Mouse (Mus musculus) lung, embryonic 15.5 days (tissue): Measurements from ENCODE around the gene Gm26602. TPM values are rescaled to one million over a fixed set of nuclear protein-coding genes. Genes with fewer than 3 reads are reported as not detected.

Experiments used
- ATAC-seq: fragments of 200-750 bp; cut with Nextera tagmentation; 2 replicates; pipeline ENCODE4 v1.8.0; 2017; ENCODE audit warnings: moderate number of reproducible peaks, borderline replicate concordance; ENCODE audit not compliant: low FRiP score, low TSS enrichment; ENCODE audit errors: extremely low read depth
- H3K27ac ChIP-seq: fragments of 300-500 bp; sonication (generic); 2 replicates; pipeline ENCODE4 v1.5.1; 2015; ENCODE audit warnings: moderate library complexity, mild to moderate bottlenecking, inconsistent platforms
- H3K27me3 ChIP-seq: fragments of 300-500 bp; sonication (generic); 2 replicates; pipeline ENCODE4 v1.6.1; 2015; ENCODE audit warnings: inconsistent platforms
- H3K36me3 ChIP-seq: fragments of 300-500 bp; sonication (generic); 2 replicates; pipeline ENCODE4 v1.6.1; 2015; ENCODE audit warnings: inconsistent platforms
- H3K4me1 ChIP-seq: fragments of 300-500 bp; sonication (generic); 2 replicates; pipeline ENCODE4 v1.6.1; 2015; ENCODE audit warnings: inconsistent platforms
- H3K4me2 ChIP-seq: fragments of 300-500 bp; sonication (generic); 2 replicates; pipeline ENCODE4 v1.6.1; 2015; ENCODE audit warnings: inconsistent platforms, mild to moderate bottlenecking, moderate library complexity
- H3K4me3 ChIP-seq: fragments of 300-500 bp; sonication (generic); 2 replicates; pipeline ENCODE4 v1.5.1; 2015; ENCODE audit warnings: mild to moderate bottlenecking, inconsistent platforms
- H3K9ac ChIP-seq: fragments of 300-500 bp; sonication (generic); 2 replicates; pipeline ENCODE4 v1.6.1; 2015; ENCODE audit warnings: inconsistent platforms
- H3K9me3 ChIP-seq: fragments of 300-500 bp; sonication (generic); 2 replicates; pipeline ENCODE4 v1.6.1; 2016; ENCODE audit warnings: inconsistent platforms
- WGBS: fragments of 180-500 bp; shearing (Covaris S2); methylation state at CpG from one replicate; pipeline ENCODE4 v1.1.7; 2015; 5-methylcytosine and 5-hydroxymethylcytosine counted together
- polyA plus RNA-seq: library from polyadenylated mRNA; unstranded; fragments of >200 nt; fragmentation: Nextera tagmentation; extraction: Ambion mirVana; gene quantifications from 2 replicates; pipeline ENCODE4 v1.2.1, GENCODE M21; 2015

The Gm26602 gene
- polyA plus RNA-seq, 1 experiment from 2014 or later: 1.2 TPM

GRCm38 (mm10) chr10:79937775-79938526, 27.3 kb downstream of the Gm26602 start:
- WGBS: 76% methylated on average over 11 of the region's 11 CpGs
- Histone ChIP-seq H3K4me2 (no peak overlapping the region), H3K27ac (no peak overlapping the region), H3K27me3 (no peaks in the 10 kb centered on the region), H3K9ac (no peak overlapping the region), H3K4me3 (no peak overlapping the region), H3K4me1 (peaks cover 61% of the 10 kb centered on the region), H3K36me3 (peaks cover 10% of the 10 kb centered on the region; the same call in 1 of the 2 replicates), H3K9me3 (no peaks in the 10 kb centered on the region)
- no peak for ATAC-seq

GRCm38 (mm10) chr10:79940749-79941148, 30.1 kb downstream of the Gm26602 start:
- H3K9me3 ChIP-seq: no peaks in the 10 kb centered on the region
- H3K4me1 ChIP-seq: peaks cover 49% of the 10 kb centered on the region
- H3K27me3 ChIP-seq: no peaks in the 10 kb centered on the region
- no peak overlapping the region for H3K4me3 ChIP-seq
- peaks cover 10% of the 10 kb centered on the region; the same call in 1 of the 2 replicates for H3K36me3 ChIP-seq
- no peak overlapping the region for H3K27ac ChIP-seq
- no peak overlapping the region for H3K9ac ChIP-seq
- no peak overlapping the region for H3K4me2 ChIP-seq
- 49% methylated on average over 7 of the region's 7 CpGs for WGBS
- no peak for ATAC-seq

- Histone ChIP-seq H3K4me3 (no peak overlapping the region), H3K9me3 (no peaks in the 10 kb centered on the region), H3K9ac (no peak overlapping the region), H3K27ac (0 out of 2 replicates have a peak overlapping the region, but pooled peaks have one; percentile 3), H3K27me3 (no peaks in the 10 kb centered on the region), H3K4me2 (no peak overlapping the region), H3K36me3 (peaks cover 10% of the 10 kb centered on the region; the same call in 1 of the 2 replicates), H3K4me1 (peaks cover 47% of the 10 kb centered on the region)
- WGBS: 74% methylated on average over 1 of the region's 1 CpGs
- no peak for ATAC-seq
These were observed 32.3 kb downstream of the Gm26602 start for GRCm38 (mm10) chr10:79942988-79943387.

- Histone ChIP-seq H3K4me3 (no peak overlapping the region), H3K27ac (peak overlapping the region; percentile 43), H3K4me1 (peaks cover 43% of the 10 kb centered on the region), H3K4me2 (no peak overlapping the region), H3K36me3 (peaks cover 10% of the 10 kb centered on the region; the same call in 1 of the 2 replicates), H3K9me3 (no peaks in the 10 kb centered on the region), H3K9ac (no peak overlapping the region), H3K27me3 (no peaks in the 10 kb centered on the region)
- 63% methylated on average over 9 of the region's 9 CpGs for WGBS
- no peak for ATAC-seq
These were observed 32.8 kb downstream of the Gm26602 start for GRCm38 (mm10) chr10:79943471-79943901.

DNA sequence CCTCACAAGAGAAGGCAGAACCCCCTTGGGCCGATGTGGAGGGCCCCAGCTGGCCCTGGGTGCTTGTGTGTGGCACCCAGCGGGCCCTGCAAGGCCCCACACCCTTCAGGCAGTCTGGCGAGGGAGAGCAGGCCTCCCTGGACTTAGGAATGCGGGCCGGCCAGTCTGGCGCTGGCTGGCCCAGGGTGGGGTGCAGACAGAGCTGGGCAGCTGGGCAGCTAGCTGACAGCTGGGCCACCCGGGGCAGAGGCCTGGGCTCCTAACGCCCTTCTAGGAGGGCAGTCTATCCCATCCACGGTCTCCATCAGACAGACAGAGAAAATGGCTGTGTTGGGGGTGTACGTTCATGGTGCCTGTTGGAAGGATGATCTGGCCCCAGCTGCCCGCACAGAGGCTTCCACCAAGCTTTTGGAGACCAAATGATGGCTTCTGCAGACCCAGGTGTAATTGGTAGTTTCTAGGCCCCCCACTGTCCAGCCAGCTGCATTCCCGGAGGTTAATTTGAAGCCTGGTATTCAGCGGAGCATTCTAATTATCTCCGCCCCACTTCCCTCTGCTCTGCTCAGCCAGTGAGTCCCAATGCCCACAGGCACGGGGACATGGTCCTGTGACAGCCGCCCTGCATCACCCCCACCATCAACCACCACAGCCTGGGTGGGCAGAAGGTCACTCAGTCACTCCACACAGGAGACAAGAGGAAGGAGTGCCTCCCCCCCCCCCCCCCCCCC, 35.0 kb downstream of the Gm26602 start:
- peaks cover 28% of the 10 kb centered on the region for H3K36me3 ChIP-seq
- H3K27me3 ChIP-seq: no peaks in the 10 kb centered on the region
- WGBS: 32% methylated on average over 16 of the region's 16 CpGs
- H3K9ac ChIP-seq: peak overlapping the region; percentile 17; the same call in 1 of the 2 replicates
- no peak overlapping the region for H3K4me3 ChIP-seq
- no peaks in the 10 kb centered on the region for H3K9me3 ChIP-seq
- peak overlapping the region; percentile 90 for H3K27ac ChIP-seq
- H3K4me2 ChIP-seq: peak overlapping the region; percentile 31
- H3K4me1 ChIP-seq: peaks cover 37% of the 10 kb centered on the region
- ATAC-seq: peak; percentile 73; the same call in 1 of the 2 replicates

DNA sequence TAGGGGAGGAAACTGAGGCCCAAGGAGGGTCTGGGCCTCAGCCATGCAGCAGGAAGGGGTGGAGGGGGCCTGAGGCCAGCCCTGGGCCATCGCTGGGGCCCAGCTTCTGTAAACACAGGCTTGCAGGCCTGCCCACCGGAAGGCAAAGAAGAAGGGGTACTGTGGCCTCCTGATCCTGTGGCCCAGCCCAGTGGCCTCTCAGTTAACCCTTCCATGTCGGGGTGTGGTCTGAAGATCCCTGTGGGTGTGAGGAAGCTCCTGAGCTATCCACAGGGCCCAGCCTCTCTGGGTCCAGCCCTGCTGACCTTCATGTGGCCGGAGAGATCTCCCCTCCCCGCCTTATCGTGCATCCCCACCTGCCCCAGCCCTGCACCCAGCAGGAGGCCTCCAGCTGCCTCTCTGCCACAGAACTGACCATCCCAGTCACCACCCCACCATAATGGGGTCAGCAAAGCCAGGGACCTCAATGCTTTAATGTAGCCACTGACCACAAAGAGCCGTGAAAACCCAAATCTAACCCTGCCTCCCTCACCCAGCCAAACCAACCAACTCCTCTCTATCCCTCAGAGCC, 36.2 kb downstream of the Gm26602 start:
- Histone ChIP-seq H3K36me3 (peaks cover 34% of the 10 kb centered on the region), H3K27me3 (no peaks in the 10 kb centered on the region), H3K9me3 (no peaks in the 10 kb centered on the region), H3K4me1 (peaks cover 37% of the 10 kb centered on the region), H3K4me3 (no peak overlapping the region), H3K4me2 (peak overlapping the region; percentile 27; the same call in 1 of the 2 replicates), H3K9ac (no peak overlapping the region), H3K27ac (peak overlapping the region; percentile 90)
- ATAC-seq: no peak
- WGBS: 27% methylated on average over 7 of the region's 7 CpGs

GRCm38 (mm10) chr10:79947502-79947901, 36.8 kb downstream of the Gm26602 start:
- 0 out of 2 replicates have a peak overlapping the region, but pooled peaks have one; percentile 90 for H3K27ac ChIP-seq
- no peaks in the 10 kb centered on the region for H3K9me3 ChIP-seq
- no peak overlapping the region for H3K4me3 ChIP-seq
- H3K36me3 ChIP-seq: peaks cover 29% of the 10 kb centered on the region
- H3K27me3 ChIP-seq: no peaks in the 10 kb centered on the region
- no peak for ATAC-seq
- 61% methylated on average over 6 of the region's 6 CpGs for WGBS
- H3K9ac ChIP-seq: no peak overlapping the region
- H3K4me2 ChIP-seq: no peak overlapping the region
- peaks cover 37% of the 10 kb centered on the region for H3K4me1 ChIP-seq

DNA sequence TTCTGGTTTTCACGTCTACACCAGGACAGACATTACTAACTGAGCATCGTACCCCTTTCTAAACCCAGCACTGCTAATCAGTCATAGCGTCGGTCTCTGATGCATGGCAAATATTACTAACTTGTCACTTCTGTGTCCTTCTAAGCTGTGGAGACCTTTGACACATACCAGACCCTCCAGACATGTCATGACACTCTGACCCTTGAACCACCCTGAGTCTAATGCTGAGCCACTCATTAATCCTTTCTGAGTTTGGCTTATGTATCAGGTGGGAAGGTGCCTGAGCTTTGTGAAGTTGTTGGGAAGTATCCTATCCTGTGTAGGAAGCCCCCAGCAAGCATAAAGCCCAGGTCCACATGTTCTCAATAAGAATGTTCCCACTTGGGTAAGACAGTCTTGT, 39.2 kb downstream of the Gm26602 start:
- 79% methylated on average over 4 of the region's 4 CpGs for WGBS
- H3K9ac ChIP-seq: no peak overlapping the region
- no peaks in the 10 kb centered on the region for H3K9me3 ChIP-seq
- H3K27me3 ChIP-seq: no peaks in the 10 kb centered on the region
- peaks cover 29% of the 10 kb centered on the region for H3K4me1 ChIP-seq
- ATAC-seq: no peak
- H3K4me3 ChIP-seq: no peak overlapping the region
- peaks cover 40% of the 10 kb centered on the region for H3K36me3 ChIP-seq
- H3K27ac ChIP-seq: no peak overlapping the region
- H3K4me2 ChIP-seq: no peak overlapping the region

DNA sequence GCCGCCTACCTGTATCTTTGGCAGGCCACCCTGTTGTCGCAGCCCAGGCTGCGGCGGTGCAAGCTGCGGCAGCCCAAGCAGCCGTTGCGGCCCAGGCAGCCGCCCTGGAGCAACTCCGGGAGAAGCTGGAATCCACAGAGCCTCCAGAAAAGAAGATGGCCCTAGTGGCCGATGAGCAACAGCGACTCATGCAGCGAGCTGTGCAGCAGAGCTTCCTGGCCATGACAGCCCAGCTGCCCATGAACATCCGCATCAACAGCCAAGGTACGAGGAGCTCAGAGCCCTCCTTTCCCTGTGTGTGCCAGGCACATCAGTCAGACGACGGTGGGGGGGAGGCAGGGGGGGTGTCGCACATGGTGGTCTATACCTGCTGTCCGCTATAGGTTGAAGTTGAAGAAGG, 40.0 kb downstream of the Gm26602 start:
- H3K27me3 ChIP-seq: no peaks in the 10 kb centered on the region

GRCm38 (mm10) chr10:79953946-79954345, 43.3 kb downstream of the Gm26602 start:
- Histone ChIP-seq H3K4me2 (no peak overlapping the region), H3K27me3 (no peaks in the 10 kb centered on the region), H3K9me3 (no peaks in the 10 kb centered on the region), H3K36me3 (peaks cover 39% of the 10 kb centered on the region), H3K4me3 (no peak overlapping the region), H3K4me1 (peaks cover 11% of the 10 kb centered on the region; the same call in 1 of the 2 replicates), H3K9ac (no peak overlapping the region), H3K27ac (no peak overlapping the region)
- 85% methylated on average over 6 of the region's 6 CpGs for WGBS
- ATAC-seq: no peak

More for the DNA sequence above, 40.0 kb downstream of the Gm26602 start:
- H3K4me3 ChIP-seq: no peak overlapping the region
- no peak overlapping the region for H3K4me2 ChIP-seq
- 83% methylated on average over 18 of the region's 18 CpGs for WGBS
- peaks cover 40% of the 10 kb centered on the region for H3K36me3 ChIP-seq
- H3K27ac ChIP-seq: no peak overlapping the region
- no peak for ATAC-seq
- H3K9ac ChIP-seq: no peak overlapping the region
- H3K4me1 ChIP-seq: peaks cover 21% of the 10 kb centered on the region
- H3K9me3 ChIP-seq: no peaks in the 10 kb centered on the region

DNA sequence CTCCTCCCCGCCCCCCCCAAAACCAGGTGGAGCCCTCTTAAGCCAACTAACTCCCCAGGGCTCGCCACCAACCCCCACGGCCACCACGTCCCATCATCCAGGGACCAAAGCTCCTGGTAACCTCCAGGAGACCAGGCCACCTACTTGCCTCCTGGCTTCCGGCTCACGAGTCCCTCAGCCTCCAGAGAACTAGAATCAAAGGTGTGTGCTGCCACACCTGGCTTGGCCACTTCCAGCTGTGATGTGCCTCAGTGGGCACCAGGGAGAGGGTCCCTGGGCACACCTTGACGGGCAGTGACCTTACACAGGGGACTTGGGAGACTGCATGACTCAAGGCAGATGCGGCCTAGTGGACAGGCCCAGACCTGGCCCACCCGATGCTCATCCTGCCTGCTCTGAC, 45.0 kb downstream of the Gm26602 start:
- Histone ChIP-seq H3K27me3 (no peaks in the 10 kb centered on the region), H3K27ac (no peak overlapping the region), H3K4me1 (peaks cover 14% of the 10 kb centered on the region), H3K36me3 (peaks cover 23% of the 10 kb centered on the region), H3K4me2 (no peak overlapping the region), H3K9ac (no peak overlapping the region), H3K4me3 (no peak overlapping the region), H3K9me3 (no peaks in the 10 kb centered on the region)
- no peak for ATAC-seq
- WGBS: 63% methylated on average over 9 of the region's 9 CpGs
